Mouse (Mus musculus) C2C12 (cell line): ENCODE data around the gene Fbxo47. TPM values are rescaled to one million over a fixed set of nuclear protein-coding genes. Genes with fewer than 3 reads are reported as not detected.

Experiments used
- H3K27me3 ChIP-seq: one replicate; pipeline ENCODE4 v1.6.1; 2011; ENCODE audit not compliant: control insufficient read depth, insufficient read depth, insufficient read length
- H3K36me3 ChIP-seq: one replicate; pipeline ENCODE4 v1.6.1; 2011; ENCODE audit not compliant: control insufficient read depth, insufficient read depth
- H3K4me3 ChIP-seq: one replicate; pipeline ENCODE4 v1.5.1; 2011; ENCODE audit warnings: mild to moderate bottlenecking, control low read depth; ENCODE audit not compliant: poor library complexity, insufficient read depth, severe bottlenecking
- H3K79me2 ChIP-seq: one replicate; pipeline ENCODE4 v1.6.1; 2011; ENCODE audit not compliant: control insufficient read depth, insufficient read depth
- H3K79me3 ChIP-seq: one replicate; pipeline ENCODE4 v1.6.1; 2011; ENCODE audit warnings: low read depth, control low read depth
- H3ac ChIP-seq: one replicate; pipeline ENCODE3; 2011; ENCODE audit warnings: low read depth; ENCODE audit not compliant: control insufficient read depth, insufficient read length
- CEBPB ChIP-seq: IDR thresholded peaks from one replicate; pipeline ENCODE4 v1.6.1; 2011; ENCODE audit warnings: low read depth, mild to moderate bottlenecking, control low read depth, moderate library complexity
- CTCF ChIP-seq: IDR thresholded peaks from one replicate; pipeline ENCODE4 v1.5.1; 2011; ENCODE audit not compliant: control insufficient read depth, insufficient read depth, insufficient read length
- FOSL1 ChIP-seq: IDR thresholded peaks from one replicate; pipeline ENCODE4 v1.8.0; 2011; ENCODE audit warnings: mild to moderate bottlenecking, low read length; ENCODE audit not compliant: poor library complexity, insufficient read depth, severe bottlenecking
- MAX ChIP-seq: IDR thresholded peaks from one replicate; pipeline ENCODE4 v1.6.1; 2011; ENCODE audit warnings: mild to moderate bottlenecking, control low read depth
- MYOD1 ChIP-seq: IDR thresholded peaks from one replicate; pipeline ENCODE4 v1.6.1; 2011; ENCODE audit warnings: low read depth; ENCODE audit not compliant: control insufficient read depth, insufficient read length
- MYOG ChIP-seq: IDR thresholded peaks from one replicate; pipeline ENCODE4 v1.6.1; 2011; ENCODE audit not compliant: control insufficient read depth, insufficient read length; ENCODE audit errors: extremely low read depth
- USF1 ChIP-seq: IDR thresholded peaks from one replicate; pipeline ENCODE4 v1.6.1; 2011; ENCODE audit warnings: low read depth, mild to moderate bottlenecking, control low read depth, moderate library complexity
- polyA plus RNA-seq: library from polyadenylated mRNA; unstranded; fragments of >200 nt; fragmentation: generic; extraction: Trizol; gene quantifications from one replicate; pipeline ENCODE4 v1.2.1, GENCODE M21; 2012; ENCODE audit warnings: missing spikeins

Fbxo47 gene
- polyA plus RNA-seq, 1 experiment: 0.11 TPM

- Histone ChIP-seq H3ac (no peak overlapping the region), H3K4me3 (no peak overlapping the region), H3K36me3 (peaks cover 68% of the 10 kb centered on the region), H3K79me3 (peaks cover 88% of the 10 kb centered on the region), H3K79me2 (peaks cover 100% of the 10 kb centered on the region), H3K27me3 (no peaks in the 10 kb centered on the region)
- TF ChIP-seq MAX (peak; percentile 11), MYOD1 (no peak)
Measured at GRCm38 (mm10) chr11:97808093-97808492, 75.9 kb downstream of the Fbxo47 start.

GRCm38 (mm10) chr11:97807626-97808025 lies 76.3 kb downstream of the Fbxo47 start:
- H3K4me3 ChIP-seq: no peak overlapping the region
- peaks cover 100% of the 10 kb centered on the region for H3K79me2 ChIP-seq
- no peak for TF ChIP-seq MYOD1
- TF ChIP-seq MYOG: no peak
- no peak for TF ChIP-seq CTCF
- TF ChIP-seq CEBPB: no peak
- no peak for TF ChIP-seq FOSL1
- TF ChIP-seq MAX: no peak
- TF ChIP-seq USF1: no peak
- H3K79me3 ChIP-seq: peaks cover 87% of the 10 kb centered on the region
- H3ac ChIP-seq: peak overlapping the region; percentile 8
- peaks cover 66% of the 10 kb centered on the region for H3K36me3 ChIP-seq
- H3K27me3 ChIP-seq: no peaks in the 10 kb centered on the region

GRCm38 (mm10) chr11:97806613-97806964 lies 77.4 kb downstream of the Fbxo47 start:
- H3K27me3 ChIP-seq: no peaks in the 10 kb centered on the region
- no peak overlapping the region for H3ac ChIP-seq
- peaks cover 89% of the 10 kb centered on the region for H3K79me3 ChIP-seq
- H3K4me3 ChIP-seq: no peak overlapping the region
- H3K36me3 ChIP-seq: peaks cover 66% of the 10 kb centered on the region
- TF ChIP-seq MYOG: no peak
- TF ChIP-seq CTCF: no peak
- TF ChIP-seq MAX: no peak
- no peak for TF ChIP-seq MYOD1
- no peak for TF ChIP-seq USF1
- TF ChIP-seq FOSL1: no peak
- TF ChIP-seq CEBPB: no peak
- peaks cover 100% of the 10 kb centered on the region for H3K79me2 ChIP-seq

- TF ChIP-seq MYOG: no peak
- no peak for TF ChIP-seq CTCF
- no peak for TF ChIP-seq USF1
- no peak for TF ChIP-seq MAX
- TF ChIP-seq FOSL1: no peak
- no peak for TF ChIP-seq CEBPB
- TF ChIP-seq MYOD1: no peak
- no peak overlapping the region for H3K4me3 ChIP-seq
- H3K79me3 ChIP-seq: peaks cover 89% of the 10 kb centered on the region
- H3ac ChIP-seq: no peak overlapping the region
- peaks cover 100% of the 10 kb centered on the region for H3K79me2 ChIP-seq
- H3K36me3 ChIP-seq: peaks cover 60% of the 10 kb centered on the region
- H3K27me3 ChIP-seq: no peaks in the 10 kb centered on the region
Measured at GRCm38 (mm10) chr11:97805662-97806612, 78.0 kb downstream of the Fbxo47 start.

DNA sequence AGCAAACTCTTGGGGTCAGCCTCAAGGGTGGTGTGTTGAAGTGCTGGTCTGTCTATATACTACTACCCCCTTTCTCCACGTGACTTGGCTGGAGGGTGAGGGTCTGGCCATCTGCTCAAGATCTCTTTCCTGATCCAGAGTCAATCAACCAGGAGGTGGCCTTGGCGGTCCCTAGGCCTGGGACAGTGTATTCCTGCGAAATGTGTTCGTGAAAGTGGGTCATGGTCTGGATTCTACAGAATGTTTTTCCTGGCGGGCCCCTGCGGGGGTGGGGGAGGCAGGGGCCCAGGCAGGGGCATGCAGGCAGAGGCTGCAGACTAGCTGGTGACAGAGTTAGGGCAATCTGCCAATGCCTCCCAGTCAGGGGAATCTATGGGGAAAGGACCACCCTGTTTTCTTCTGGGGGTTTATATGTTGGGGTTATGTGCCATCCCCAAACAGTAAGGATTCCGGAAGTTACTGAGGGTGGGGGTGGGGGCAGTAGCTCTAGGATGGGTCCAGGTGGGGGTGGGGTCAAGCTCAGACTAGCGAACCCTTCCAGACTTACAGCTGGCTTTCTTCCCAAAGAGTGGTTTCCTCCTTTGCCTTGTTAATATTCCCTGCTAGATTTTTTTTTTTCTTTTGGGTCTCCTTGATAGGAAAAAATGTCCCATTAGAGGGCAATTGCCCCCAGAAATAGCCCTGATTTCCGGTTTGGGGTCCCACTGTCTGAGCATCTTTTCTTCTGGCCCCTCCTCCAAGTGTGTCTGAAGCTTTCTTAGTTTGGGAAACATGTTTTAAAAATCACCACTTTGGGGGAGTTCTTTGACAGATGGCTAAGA lies 78.9 kb downstream of the Fbxo47 start:
- no peak overlapping the region for H3ac ChIP-seq
- H3K27me3 ChIP-seq: no peaks in the 10 kb centered on the region
- peaks cover 51% of the 10 kb centered on the region for H3K36me3 ChIP-seq
- no peak overlapping the region for H3K4me3 ChIP-seq
- H3K79me2 ChIP-seq: peaks cover 100% of the 10 kb centered on the region
- peaks cover 87% of the 10 kb centered on the region for H3K79me3 ChIP-seq
- TF ChIP-seq MYOD1: no peak
- peak; percentile 59 for TF ChIP-seq USF1
